Mouse (Mus musculus) limb, embryonic 14.5 days (tissue): ENCODE results near the gene Tmem223. TPM values are rescaled to one million over a fixed set of nuclear protein-coding genes. Genes with fewer than 3 reads are reported as not detected.

Experiments used
- ATAC-seq: fragments of 200-750 bp; cut with Nextera tagmentation; 2 replicates; pipeline ENCODE4 v1.8.0; 2017; ENCODE audit warnings: low read depth, moderate number of reproducible peaks, moderate TSS enrichment; ENCODE audit not compliant: low FRiP score
- DNase-seq: peaks from one replicate; pipeline ENCODE4 v3.0.0-alpha.2; 2015; ENCODE audit warnings: low spot score
- H3K27ac ChIP-seq: fragments of 300-500 bp; sonication (generic); replicated peaks from 2 replicates; pipeline ENCODE4 v1.5.1; 2014; ENCODE audit warnings: low read depth, mild to moderate bottlenecking, low read length, moderate library complexity, mixed read lengths
- H3K27me3 ChIP-seq: fragments of 300-500 bp; sonication (generic); 2 replicates; pipeline ENCODE4 v1.6.1; 2014; ENCODE audit warnings: low read length, mixed read lengths; ENCODE audit not compliant: control insufficient read depth, insufficient read depth
- H3K36me3 ChIP-seq: fragments of 300-500 bp; sonication (generic); 2 replicates; pipeline ENCODE4 v1.6.1; 2014; ENCODE audit warnings: mild to moderate bottlenecking, low read length, moderate library complexity, mixed read lengths; ENCODE audit not compliant: control insufficient read depth, insufficient read depth
- H3K4me1 ChIP-seq: fragments of 300-500 bp; sonication (generic); 2 replicates; pipeline ENCODE4 v1.6.1; 2014; ENCODE audit warnings: antibody characterized with exemption, low read length, mixed read lengths; ENCODE audit not compliant: control insufficient read depth, insufficient read depth
- H3K4me2 ChIP-seq: fragments of 300-500 bp; sonication (generic); replicated peaks from 2 replicates; pipeline ENCODE4 v1.6.1; 2014; ENCODE audit warnings: low read depth, mild to moderate bottlenecking, low read length, moderate library complexity; ENCODE audit not compliant: severe bottlenecking
- H3K4me3 ChIP-seq: fragments of 300-500 bp; sonication (generic); replicated peaks from 2 replicates; pipeline ENCODE4 v1.5.1; 2014; ENCODE audit warnings: low read length
- H3K9ac ChIP-seq: fragments of 300-500 bp; sonication (generic); 2 replicates; pipeline ENCODE4 v1.6.1; 2014; ENCODE audit warnings: mild to moderate bottlenecking, low read depth, low read length, moderate library complexity; ENCODE audit not compliant: severe bottlenecking
- H3K9me3 ChIP-seq: fragments of 300-500 bp; sonication (generic); 2 replicates; pipeline ENCODE4 v1.6.1; 2016; ENCODE audit warnings: low read length; ENCODE audit not compliant: control insufficient read depth
- POLR2A ChIP-seq: fragments of 200-500 bp; IDR thresholded peaks from 2 replicates; pipeline ENCODE4 v1.8.0; 2012; ENCODE audit warnings: inconsistent platforms, mild to moderate bottlenecking, moderate library complexity, borderline replicate concordance; ENCODE audit not compliant: insufficient read depth, insufficient read length; ENCODE audit errors: extremely low read depth
- WGBS: fragments of 180-500 bp; shearing (Covaris S2); extraction: QIAGEN DNeasy Blood & Tissue Kit; methylation state at CpG from one replicate; pipeline ENCODE4 v1.1.7; 2014; 5-methylcytosine and 5-hydroxymethylcytosine counted together
- polyA plus RNA-seq, 2 experiments: library from polyadenylated mRNA; depleted of rRNA in 1 of 2; stranded (reverse) in 1 of 2; unstranded in 1 of 2; fragments of >200 nt; fragmentation: Nextera tagmentation in 1 of 2; extraction: Ambion mirVana in 1 of 2; gene quantifications; 2 replicates each; pipeline versions ENCODE4 v1.2.1 to v1.2.3; 2012 to 2014

Gene Tmem223
- polyA plus RNA-seq, 2 experiments, result 192 to 220 TPM

DNA sequence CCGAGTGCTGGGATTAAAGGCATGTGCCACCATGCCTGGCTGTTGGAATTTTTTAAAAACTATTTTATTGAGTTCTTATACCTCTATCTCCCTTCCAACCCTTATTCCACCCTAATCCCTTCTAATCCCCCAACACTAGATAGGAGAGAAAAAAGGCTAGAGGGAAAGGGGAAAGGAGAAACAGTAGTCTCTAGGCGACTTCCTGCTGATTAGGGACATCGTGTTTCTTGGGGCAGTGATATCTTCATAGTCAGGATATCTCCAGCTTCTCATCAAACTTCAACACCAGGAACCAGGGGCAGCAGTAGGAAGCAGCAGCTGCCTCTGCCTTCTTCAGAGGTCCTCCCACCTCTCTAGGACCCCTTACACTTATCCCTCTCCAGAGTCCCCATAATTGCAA is 36.5 kb upstream of the Tmem223 start:
- H3K36me3 ChIP-seq, result peaks cover 19% of the 10 kb centered on the region
- H3K4me1 ChIP-seq, result peaks cover 7% of the 10 kb centered on the region; the same call in 1 of the 2 replicates
- H3K4me3 ChIP-seq, result no peak overlapping the region
- no peak for ATAC-seq
- no peak for DNase-seq
- no peak overlapping the region for H3K27ac ChIP-seq
- no peak overlapping the region for H3K9ac ChIP-seq
- H3K4me2 ChIP-seq, result no peak overlapping the region
- no peaks in the 10 kb centered on the region for H3K9me3 ChIP-seq
- 66% methylated on average over 3 of the region's 3 CpGs for WGBS
- no peak for TF ChIP-seq POLR2A
- no peaks in the 10 kb centered on the region for H3K27me3 ChIP-seq

DNA sequence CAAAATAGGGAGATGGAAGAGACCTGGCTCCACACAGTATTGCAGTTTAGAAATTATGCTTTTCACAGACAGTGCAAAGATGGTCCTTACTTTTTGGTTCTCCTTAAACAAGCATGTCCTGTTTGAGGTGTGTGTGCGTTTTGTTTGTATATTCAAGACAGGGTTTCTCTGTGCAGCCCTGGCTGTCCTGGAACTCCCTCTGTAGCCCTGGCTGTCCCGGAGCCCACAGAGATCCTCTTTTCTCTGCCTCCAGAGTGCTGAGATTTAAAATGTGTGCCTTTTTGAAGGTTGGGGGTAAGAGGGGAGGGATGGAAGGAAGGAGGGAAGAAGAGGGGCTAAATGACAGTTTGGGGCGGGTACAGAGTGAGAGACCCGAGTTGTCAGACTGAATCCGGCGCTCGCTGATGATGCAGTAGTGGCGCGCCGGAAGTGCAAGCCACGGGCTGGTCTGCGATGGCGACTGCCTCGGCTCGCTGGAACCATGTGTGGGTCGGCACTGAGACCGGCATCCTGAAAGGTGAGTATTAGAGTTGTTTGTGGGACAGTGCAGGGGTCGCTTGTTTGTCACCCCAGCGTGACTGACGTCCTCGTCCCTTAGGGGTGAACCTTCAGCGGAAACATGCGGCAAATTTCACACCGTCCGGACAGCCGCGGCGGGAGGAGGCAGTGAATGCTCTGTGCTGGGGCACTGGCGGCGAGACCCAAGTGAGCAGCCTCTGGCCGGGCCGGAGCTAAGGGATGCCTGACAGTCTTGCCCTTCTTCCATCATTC is 35.2 kb upstream of the Tmem223 start, which contains the start of gene Wdr74:
TSS of gene Wdr74 (plus strand) at position 439 of the 771 bp plus-strand sequence.
- peak; percentile 82; the same call in 1 of the 2 replicates for TF ChIP-seq POLR2A
- Histone ChIP-seq H3K9ac (peak within 1 kb of the TSS; percentile 74), H3K4me3 (peak within 1 kb of the TSS; percentile 70), H3K27me3 (no peaks in the 10 kb centered on the region), H3K4me2 (peak within 1 kb of the TSS; percentile 84), H3K4me1 (peaks cover 8% of the 10 kb centered on the region; the same call in 1 of the 2 replicates), H3K9me3 (no peaks in the 10 kb centered on the region), H3K36me3 (peaks cover 31% of the 10 kb centered on the region), H3K27ac (no peak within 1 kb of the TSS; the same call in 1 of the 2 replicates)
- peak; percentile 95 for ATAC-seq
- peak; percentile 95 for DNase-seq
- WGBS, result under 1% methylated on average over 29 of the region's 32 CpGs

DNA sequence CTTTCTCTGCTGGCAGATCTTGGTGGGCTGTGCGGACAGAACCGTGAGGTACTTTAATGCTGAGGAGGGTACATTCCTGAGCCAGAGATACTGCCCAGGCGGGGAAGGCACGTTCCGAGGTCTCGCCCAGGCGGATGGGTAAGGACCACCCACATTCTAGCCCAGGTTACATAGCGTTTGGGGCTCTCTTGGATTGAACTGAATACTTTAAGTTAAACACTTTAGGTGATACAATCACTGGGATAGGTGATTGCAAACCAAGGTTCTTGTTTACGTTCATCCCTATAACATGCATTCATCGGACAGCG is 34.7 kb upstream of the Tmem223 start:
- Histone ChIP-seq H3K36me3 (peaks cover 34% of the 10 kb centered on the region), H3K27me3 (no peaks in the 10 kb centered on the region), H3K9me3 (no peaks in the 10 kb centered on the region), H3K9ac (peak overlapping the region; percentile 74), H3K4me3 (peak overlapping the region; percentile 70), H3K4me1 (peaks cover 12% of the 10 kb centered on the region), H3K27ac (no peak overlapping the region; the same call in 1 of the 2 replicates), H3K4me2 (peak overlapping the region; percentile 84)
- TF ChIP-seq POLR2A, result no peak
- ATAC-seq, result no peak
- WGBS, result under 1% methylated on average over 11 of the region's 11 CpGs
- DNase-seq, result no peak

DNA sequence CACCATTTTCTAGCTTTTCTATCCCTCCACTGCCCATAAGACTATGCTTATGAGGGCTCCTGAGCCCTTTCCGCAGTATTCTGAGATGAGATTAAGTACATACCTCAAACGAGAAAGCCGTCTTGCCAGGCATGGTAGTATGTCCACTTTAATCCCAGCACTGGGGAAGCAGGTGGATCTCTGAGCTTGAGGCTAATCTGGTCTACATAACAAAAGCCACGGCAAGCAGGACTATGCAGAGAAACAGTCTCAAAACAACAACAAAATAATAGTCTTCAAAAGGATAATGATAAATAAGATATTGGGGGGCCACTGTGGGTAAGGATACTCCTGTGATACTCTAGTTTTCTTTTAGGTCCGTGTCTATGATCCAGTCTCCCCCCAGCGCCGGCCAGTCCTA is 31.9 kb upstream of the Tmem223 start:
- Histone ChIP-seq H3K9ac (no peak overlapping the region), H3K27me3 (no peaks in the 10 kb centered on the region), H3K36me3 (peaks cover 48% of the 10 kb centered on the region), H3K4me3 (no peak overlapping the region), H3K27ac (no peak overlapping the region), H3K9me3 (no peaks in the 10 kb centered on the region), H3K4me2 (no peak overlapping the region), H3K4me1 (peaks cover 23% of the 10 kb centered on the region)
- WGBS, result 93% methylated on average over 7 of the region's 7 CpGs
- DNase-seq (no peak), ATAC-seq (no peak)
- no peak for TF ChIP-seq POLR2A

DNA sequence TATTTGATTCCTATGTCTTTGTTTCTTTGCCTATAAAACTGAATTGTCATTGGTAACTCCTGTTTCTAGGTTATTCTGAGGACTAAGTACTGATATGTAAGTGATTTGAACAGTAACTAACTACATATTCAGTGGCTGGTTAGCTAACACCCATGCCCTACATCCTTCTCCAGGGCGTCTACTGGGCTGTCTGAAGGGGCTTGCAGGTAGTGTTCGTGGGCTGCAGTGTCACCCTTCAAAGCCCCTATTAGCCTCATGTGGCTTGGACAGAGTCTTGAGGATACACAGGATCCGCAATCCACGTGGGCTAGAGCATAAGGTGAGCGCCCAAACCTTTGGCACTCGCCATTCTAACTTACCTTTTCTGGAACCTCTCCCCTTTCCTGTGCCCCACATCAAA is 31.1 kb upstream of the Tmem223 start:
- Histone ChIP-seq H3K36me3 (peaks cover 55% of the 10 kb centered on the region), H3K27ac (no peak overlapping the region), H3K9me3 (no peaks in the 10 kb centered on the region), H3K9ac (no peak overlapping the region), H3K27me3 (no peaks in the 10 kb centered on the region), H3K4me3 (no peak overlapping the region), H3K4me1 (peaks cover 23% of the 10 kb centered on the region), H3K4me2 (no peak overlapping the region)
- TF ChIP-seq POLR2A, result no peak
- 95% methylated on average over 6 of the region's 6 CpGs for WGBS
- ATAC-seq, result no peak
- DNase-seq, result no peak
